Mouse (Mus musculus): Measurements from ENCODE around the gene Gm20498. TPM values are rescaled to one million over a fixed set of nuclear protein-coding genes. Genes with fewer than 3 reads are reported as not detected.
A peak's percentile ranks its signal among the peaks of the same experiment; 100 is the strongest.
"Not testable (repeated sequence)": the region's sequence is repeated elsewhere in the genome, so short reads cannot be mapped to it uniquely, and the experiment has no call there.

Gene Gm20498
- polyA plus RNA-seq, 1 experiment from 2014 or later = 39.5 TPM

- no peaks in the 10 kb centered on the region for H3K36me3 ChIP-seq
- peak overlapping the region; percentile 75 for H3K4me2 ChIP-seq
- 3% methylated on average over 7 of the region's 7 CpGs for WGBS
- H3K27me3 ChIP-seq = no peaks in the 10 kb centered on the region
- ATAC-seq (ENCODE audit: low FRiP score, low read depth) = no peak
- H3K27ac ChIP-seq (replicated peaks) = peak overlapping the region; percentile 89
- peak overlapping the region; percentile 50 for H3K4me3 ChIP-seq
- H3K9ac ChIP-seq = peak overlapping the region; percentile 44
- H3K9me3 ChIP-seq = no peaks in the 10 kb centered on the region
- peaks cover 12% of the 10 kb centered on the region for H3K4me1 ChIP-seq (replicated peaks)
Observed at GRCm38 (mm10) chr12:81484212-81484611, 48.5 kb downstream of the Gm20498 start.

GRCm38 (mm10) chr12:81483656-81484055, 49.0 kb downstream of the Gm20498 start:
- peak overlapping the region; percentile 75 for H3K4me2 ChIP-seq
- peaks cover 12% of the 10 kb centered on the region for H3K4me1 ChIP-seq (replicated peaks)
- no peaks in the 10 kb centered on the region for H3K9me3 ChIP-seq
- WGBS = 35% methylated on average over 17 of the region's 17 CpGs
- H3K4me3 ChIP-seq = peak overlapping the region; percentile 50
- H3K27me3 ChIP-seq = no peaks in the 10 kb centered on the region
- ATAC-seq (ENCODE audit: low FRiP score, low read depth) = no peak
- H3K36me3 ChIP-seq = no peaks in the 10 kb centered on the region
- peak overlapping the region; percentile 41 for H3K9ac ChIP-seq
- H3K27ac ChIP-seq (replicated peaks) = no peak overlapping the region; the same call in 1 of the 2 replicates

- not testable (repeated sequence) for H3K4me1 ChIP-seq (replicated peaks); H3K36me3 ChIP-seq; H3K9me3 ChIP-seq; ATAC-seq (ENCODE audit: low FRiP score, low read depth); H3K4me3 ChIP-seq; H3K27me3 ChIP-seq; H3K27ac ChIP-seq (replicated peaks); H3K4me2 ChIP-seq; H3K9ac ChIP-seq
- 97% methylated on average over 7 of the region's 7 CpGs for WGBS
Observed at GRCm38 (mm10) chr12:81459051-81459450, 73.7 kb downstream of the Gm20498 start.

GRCm38 (mm10) chr12:81438985-81439384, 93.7 kb downstream of the Gm20498 start:
- ATAC-seq (ENCODE audit: low FRiP score, low read depth); H3K27me3 ChIP-seq; H3K4me1 ChIP-seq (replicated peaks); H3K27ac ChIP-seq (replicated peaks); H3K9me3 ChIP-seq; H3K4me2 ChIP-seq; H3K36me3 ChIP-seq; H3K9ac ChIP-seq; H3K4me3 ChIP-seq: not testable (repeated sequence)
- 96% methylated on average over 9 of the region's 9 CpGs for WGBS

GRCm38 (mm10) chr12:81434778-81435177, 97.9 kb downstream of the Gm20498 start:
- WGBS = 94% methylated on average over 2 of the region's 2 CpGs
- H3K27me3 ChIP-seq; H3K27ac ChIP-seq (replicated peaks); H3K4me3 ChIP-seq; H3K4me2 ChIP-seq; H3K9ac ChIP-seq; ATAC-seq (ENCODE audit: low FRiP score, low read depth); H3K9me3 ChIP-seq; H3K4me1 ChIP-seq (replicated peaks): not testable (repeated sequence)
- peaks cover 11% of the 10 kb centered on the region; the same call in 1 of the 2 replicates for H3K36me3 ChIP-seq

- no peak within 1 kb of the TSS for H3K9ac ChIP-seq
- no peaks in the 10 kb centered on the region for H3K4me1 ChIP-seq (replicated peaks)
- 92% methylated on average over 1 of the region's 1 CpGs for WGBS
- 0 out of 2 replicates have a peak, but pooled peaks cover 7% of the 10 kb centered on the region for H3K9me3 ChIP-seq
- H3K27ac ChIP-seq (replicated peaks) = no peak within 1 kb of the TSS
- H3K4me2 ChIP-seq = no peak within 1 kb of the TSS
- no peaks in the 10 kb centered on the region for H3K27me3 ChIP-seq
- peaks cover 6% of the 10 kb centered on the region; the same call in 1 of the 2 replicates for H3K36me3 ChIP-seq
- no peak for ATAC-seq (ENCODE audit: low FRiP score, low read depth)
- H3K4me3 ChIP-seq = no peak within 1 kb of the TSS
Observed at GRCm38 (mm10) chr12:81421846-81422245, 110.9 kb downstream of the Gm20498 start, which contains the start of gene Adam4. Gene Adam4, minus strand, starts transcription at chr12:81421946.

GRCm38 (mm10) chr12:81413211-81413610, 119.5 kb downstream of the Gm20498 start:
- Histone ChIP-seq H3K4me1 (replicated peaks) (no peaks in the 10 kb centered on the region), H3K36me3 (no peaks in the 10 kb centered on the region), H3K9me3 (no peaks in the 10 kb centered on the region), H3K4me2 (no peak overlapping the region), H3K27ac (replicated peaks) (no peak overlapping the region), H3K4me3 (no peak overlapping the region), H3K9ac (no peak overlapping the region), H3K27me3 (no peaks in the 10 kb centered on the region)
- no peak for ATAC-seq (ENCODE audit: low FRiP score, low read depth)
- 76% methylated on average over 3 of the region's 3 CpGs for WGBS

- ATAC-seq (ENCODE audit: low FRiP score, low read depth) = no peak
- Histone ChIP-seq H3K9ac (no peak overlapping the region), H3K4me2 (no peak overlapping the region), H3K27ac (replicated peaks) (no peak overlapping the region), H3K27me3 (no peaks in the 10 kb centered on the region), H3K36me3 (no peaks in the 10 kb centered on the region), H3K9me3 (no peaks in the 10 kb centered on the region), H3K4me3 (no peak overlapping the region), H3K4me1 (replicated peaks) (no peaks in the 10 kb centered on the region)
- WGBS = 90% methylated on average over 3 of the region's 3 CpGs
Observed at GRCm38 (mm10) chr12:81408966-81409365, 123.7 kb downstream of the Gm20498 start.

GRCm38 (mm10) chr12:81402187-81402586, 130.5 kb downstream of the Gm20498 start:
- no peak overlapping the region for H3K9ac ChIP-seq
- H3K9me3 ChIP-seq = no peaks in the 10 kb centered on the region
- no peaks in the 10 kb centered on the region for H3K36me3 ChIP-seq
- no peak for ATAC-seq (ENCODE audit: low FRiP score, low read depth)
- no peak overlapping the region for H3K27ac ChIP-seq (replicated peaks)
- H3K4me3 ChIP-seq = no peak overlapping the region
- H3K27me3 ChIP-seq = no peaks in the 10 kb centered on the region
- H3K4me2 ChIP-seq = no peak overlapping the region
- 15% methylated on average over 1 of the region's 1 CpGs for WGBS
- H3K4me1 ChIP-seq (replicated peaks) = no peaks in the 10 kb centered on the region

- 61% methylated on average over 1 of the region's 1 CpGs for WGBS
- H3K27ac ChIP-seq (replicated peaks); H3K4me3 ChIP-seq: not testable (repeated sequence)
Observed at GRCm38 (mm10) chr12:81379364-81379763, 153.3 kb downstream of the Gm20498 start, which contains the start of gene Gm4787. Gene Gm4787, minus strand, starts transcription at chr12:81379464.

GRCm38 (mm10) chr12:81333841-81334240, 198.9 kb downstream of the Gm20498 start:
- H3K4me2 ChIP-seq = peak overlapping the region; percentile 90
- H3K36me3 ChIP-seq = no peaks in the 10 kb centered on the region
- peak overlapping the region; percentile 91 for H3K27ac ChIP-seq (replicated peaks)
- no peaks in the 10 kb centered on the region for H3K9me3 ChIP-seq
- H3K4me1 ChIP-seq (replicated peaks) = peaks cover 25% of the 10 kb centered on the region
- ATAC-seq (ENCODE audit: low FRiP score, low read depth) = no peak
- H3K4me3 ChIP-seq = peak overlapping the region; percentile 64
- 0 out of 2 replicates have a peak, but pooled peaks cover 4% of the 10 kb centered on the region for H3K27me3 ChIP-seq
- WGBS = 63% methylated on average over 5 of the region's 5 CpGs
- H3K9ac ChIP-seq = peak overlapping the region; percentile 83

More at GRCm38 (mm10) chr12:81379364-81379763, 153.3 kb downstream of the Gm20498 start, which contains the start of gene Gm4787:
- not testable (repeated sequence) for H3K36me3 ChIP-seq; ATAC-seq (ENCODE audit: low FRiP score, low read depth); H3K4me2 ChIP-seq; H3K27me3 ChIP-seq; H3K4me1 ChIP-seq (replicated peaks); H3K9ac ChIP-seq; H3K9me3 ChIP-seq

- H3K27ac ChIP-seq (replicated peaks) = peak within 1 kb of the TSS; percentile 91
- H3K4me1 ChIP-seq (replicated peaks) = peaks cover 25% of the 10 kb centered on the region
- H3K27me3 ChIP-seq = 0 out of 2 replicates have a peak, but pooled peaks cover 4% of the 10 kb centered on the region
- peak; percentile 82 for ATAC-seq (ENCODE audit: low FRiP score, low read depth)
- peak within 1 kb of the TSS; percentile 64 for H3K4me3 ChIP-seq
- no peaks in the 10 kb centered on the region for H3K9me3 ChIP-seq
- H3K4me2 ChIP-seq = peak within 1 kb of the TSS; percentile 90
- H3K36me3 ChIP-seq = no peaks in the 10 kb centered on the region
- WGBS = under 1% methylated on average over 44 of the region's 47 CpGs
- H3K9ac ChIP-seq = peak within 1 kb of the TSS; percentile 83
Observed at GRCm38 (mm10) chr12:81332875-81333421, 199.8 kb downstream of the Gm20498 start, which contains the start of gene Slc8a3. Gene Slc8a3, minus strand, starts transcription at chr12:81333180.

All from hindbrain, embryonic 15.5 days (tissue).